Mouse (Mus musculus): Measurements from ENCODE around the gene Wdr70. TPM values are rescaled to one million over a fixed set of nuclear protein-coding genes. Genes with fewer than 3 reads are reported as not detected.

Gene Wdr70
- polyA plus RNA-seq, 1 experiment from 2014 or later: 69.6 TPM

DNA sequence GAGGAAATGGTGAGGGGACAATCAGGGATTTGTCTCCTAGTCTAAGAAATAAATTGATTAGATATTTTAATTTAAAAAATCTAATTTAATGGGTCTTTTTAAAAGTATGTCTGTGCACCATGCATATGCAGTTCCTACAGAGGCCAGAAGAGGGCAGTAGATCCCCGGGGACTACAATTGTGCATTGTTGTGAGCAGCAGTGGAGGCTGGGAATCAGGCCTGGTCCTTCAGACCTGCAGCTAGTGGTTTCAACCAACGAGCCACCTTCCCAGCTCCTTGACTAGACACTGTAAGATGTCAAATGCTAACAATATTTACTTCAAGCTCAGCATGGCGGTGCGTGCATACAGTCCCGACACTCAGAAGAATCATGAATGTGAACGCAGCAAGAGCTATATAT, 199.7 kb downstream of the Wdr70 start:
- DNase-seq (ENCODE audit: low spot score): no peak
- Histone ChIP-seq H3K4me2 (ENCODE audit: low read depth, low read length, severe bottlenecking) (no peak overlapping the region), H3K36me3 (ENCODE audit: control insufficient read depth, insufficient read depth, low read length) (no peaks in the 10 kb centered on the region), H3K9me3 (ENCODE audit: control insufficient read depth, low read length) (no peaks in the 10 kb centered on the region; the same call in 1 of the 2 replicates), H3K27me3 (ENCODE audit: control insufficient read depth, insufficient read depth, low read length) (no peaks in the 10 kb centered on the region), H3K9ac (ENCODE audit: low read length) (no peak overlapping the region), H3K4me1 (replicated peaks; ENCODE audit: control insufficient read depth, insufficient read depth, low read length) (no peaks in the 10 kb centered on the region), H3K27ac (ENCODE audit: low read depth, low read length) (no peak overlapping the region), H3K4me3 (ENCODE audit: low read depth, low read length) (no peak overlapping the region)
- WGBS: 93% methylated on average over 6 of the region's 6 CpGs
- no peak for ATAC-seq (replicated peaks; ENCODE audit: low FRiP score)

- H3K27me3 ChIP-seq (ENCODE audit: control insufficient read depth, insufficient read depth, low read length): no peaks in the 10 kb centered on the region
- H3K4me2 ChIP-seq (ENCODE audit: low read depth, low read length, severe bottlenecking): no peak overlapping the region
- H3K4me1 ChIP-seq (replicated peaks; ENCODE audit: control insufficient read depth, insufficient read depth, low read length): 0 out of 2 replicates have a peak, but pooled peaks cover 2% of the 10 kb centered on the region
- H3K9me3 ChIP-seq (ENCODE audit: control insufficient read depth, low read length): no peaks in the 10 kb centered on the region
- H3K36me3 ChIP-seq (ENCODE audit: control insufficient read depth, insufficient read depth, low read length): no peaks in the 10 kb centered on the region
- no peak overlapping the region for H3K27ac ChIP-seq (ENCODE audit: low read depth, low read length)
- H3K4me3 ChIP-seq (ENCODE audit: low read depth, low read length): no peak overlapping the region
- WGBS: 72% methylated on average over 9 of the region's 9 CpGs
- DNase-seq (ENCODE audit: low spot score) (no peak), ATAC-seq (replicated peaks; ENCODE audit: low FRiP score) (no peak)
- no peak overlapping the region for H3K9ac ChIP-seq (ENCODE audit: low read length)
These were observed 207.3 kb downstream of the Wdr70 start for GRCm38 (mm10) chr15:7891547-7892282.

DNA sequence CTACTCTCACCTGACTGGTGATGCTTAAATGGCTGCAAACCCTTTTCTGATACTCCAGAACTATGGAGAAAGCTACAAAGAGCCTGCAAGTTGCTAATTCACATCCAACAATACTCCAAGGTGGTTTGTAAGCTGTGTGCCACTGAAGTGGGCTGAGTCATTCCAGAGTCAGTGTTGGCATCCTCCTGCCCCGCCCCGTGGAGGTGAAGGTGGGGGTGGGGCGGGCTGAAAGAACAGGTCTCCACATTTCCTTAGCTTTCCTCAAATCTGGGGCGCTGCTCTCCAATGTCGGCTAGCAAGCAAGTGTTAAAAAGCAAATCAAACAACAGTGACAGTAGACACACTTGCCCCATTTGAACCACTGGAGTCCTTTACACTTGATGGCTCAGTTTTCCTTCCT, 208.7 kb downstream of the Wdr70 start:
- DNase-seq (ENCODE audit: low spot score) (no peak), ATAC-seq (replicated peaks; ENCODE audit: low FRiP score) (no peak)
- Histone ChIP-seq H3K27me3 (ENCODE audit: control insufficient read depth, insufficient read depth, low read length) (no peaks in the 10 kb centered on the region), H3K36me3 (ENCODE audit: control insufficient read depth, insufficient read depth, low read length) (no peaks in the 10 kb centered on the region), H3K9ac (ENCODE audit: low read length) (no peak overlapping the region), H3K4me1 (replicated peaks; ENCODE audit: control insufficient read depth, insufficient read depth, low read length) (0 out of 2 replicates have a peak, but pooled peaks cover 2% of the 10 kb centered on the region), H3K27ac (ENCODE audit: low read depth, low read length) (no peak overlapping the region), H3K9me3 (ENCODE audit: control insufficient read depth, low read length) (no peaks in the 10 kb centered on the region), H3K4me2 (ENCODE audit: low read depth, low read length, severe bottlenecking) (no peak overlapping the region), H3K4me3 (ENCODE audit: low read depth, low read length) (no peak overlapping the region)
- 80% methylated on average over 5 of the region's 5 CpGs for WGBS

GRCm38 (mm10) chr15:7889362-7889674, 209.7 kb downstream of the Wdr70 start:
- WGBS: 78% methylated on average over 5 of the region's 5 CpGs
- Histone ChIP-seq H3K4me2 (ENCODE audit: low read depth, low read length, severe bottlenecking) (no peak overlapping the region), H3K27ac (ENCODE audit: low read depth, low read length) (no peak overlapping the region), H3K4me3 (ENCODE audit: low read depth, low read length) (no peak overlapping the region), H3K9me3 (ENCODE audit: control insufficient read depth, low read length) (no peaks in the 10 kb centered on the region), H3K9ac (ENCODE audit: low read length) (no peak overlapping the region), H3K4me1 (replicated peaks; ENCODE audit: control insufficient read depth, insufficient read depth, low read length) (0 out of 2 replicates have a peak, but pooled peaks cover 2% of the 10 kb centered on the region), H3K27me3 (ENCODE audit: control insufficient read depth, insufficient read depth, low read length) (no peaks in the 10 kb centered on the region), H3K36me3 (ENCODE audit: control insufficient read depth, insufficient read depth, low read length) (no peaks in the 10 kb centered on the region)
- DNase-seq (ENCODE audit: low spot score): no peak
- no peak for ATAC-seq (replicated peaks; ENCODE audit: low FRiP score)

GRCm38 (mm10) chr15:7888617-7889361, 210.2 kb downstream of the Wdr70 start:
- WGBS: 42% methylated on average over 8 of the region's 8 CpGs
- DNase-seq (ENCODE audit: low spot score) (no peak), ATAC-seq (replicated peaks; ENCODE audit: low FRiP score) (no peak)

GRCm38 (mm10) chr15:7886591-7886990, 212.4 kb downstream of the Wdr70 start:
- Histone ChIP-seq H3K4me3 (ENCODE audit: low read depth, low read length) (no peak overlapping the region), H3K27ac (ENCODE audit: low read depth, low read length) (no peak overlapping the region), H3K9ac (ENCODE audit: low read length) (no peak overlapping the region), H3K27me3 (ENCODE audit: control insufficient read depth, insufficient read depth, low read length) (no peaks in the 10 kb centered on the region), H3K9me3 (ENCODE audit: control insufficient read depth, low read length) (no peaks in the 10 kb centered on the region), H3K4me1 (replicated peaks; ENCODE audit: control insufficient read depth, insufficient read depth, low read length) (0 out of 2 replicates have a peak, but pooled peaks cover 2% of the 10 kb centered on the region), H3K4me2 (ENCODE audit: low read depth, low read length, severe bottlenecking) (no peak overlapping the region), H3K36me3 (ENCODE audit: control insufficient read depth, insufficient read depth, low read length) (no peaks in the 10 kb centered on the region)
- WGBS: 94% methylated on average over 8 of the region's 8 CpGs
- ATAC-seq (replicated peaks; ENCODE audit: low FRiP score) (no peak), DNase-seq (ENCODE audit: low spot score) (no peak)

More at GRCm38 (mm10) chr15:7888617-7889361, 210.2 kb downstream of the Wdr70 start:
- H3K9me3 ChIP-seq (ENCODE audit: control insufficient read depth, low read length): no peaks in the 10 kb centered on the region
- H3K4me3 ChIP-seq (ENCODE audit: low read depth, low read length): no peak overlapping the region
- H3K36me3 ChIP-seq (ENCODE audit: control insufficient read depth, insufficient read depth, low read length): no peaks in the 10 kb centered on the region
- H3K4me2 ChIP-seq (ENCODE audit: low read depth, low read length, severe bottlenecking): no peak overlapping the region
- H3K27me3 ChIP-seq (ENCODE audit: control insufficient read depth, insufficient read depth, low read length): no peaks in the 10 kb centered on the region
- 0 out of 2 replicates have a peak, but pooled peaks cover 2% of the 10 kb centered on the region for H3K4me1 ChIP-seq (replicated peaks; ENCODE audit: control insufficient read depth, insufficient read depth, low read length)
- no peak overlapping the region for H3K9ac ChIP-seq (ENCODE audit: low read length)
- H3K27ac ChIP-seq (ENCODE audit: low read depth, low read length): no peak overlapping the region

GRCm38 (mm10) chr15:7885106-7885505, 213.9 kb downstream of the Wdr70 start:
- Histone ChIP-seq H3K27me3 (ENCODE audit: control insufficient read depth, insufficient read depth, low read length) (no peaks in the 10 kb centered on the region), H3K4me3 (ENCODE audit: low read depth, low read length) (no peak overlapping the region), H3K9me3 (ENCODE audit: control insufficient read depth, low read length) (no peaks in the 10 kb centered on the region), H3K9ac (ENCODE audit: low read length) (no peak overlapping the region), H3K36me3 (ENCODE audit: control insufficient read depth, insufficient read depth, low read length) (no peaks in the 10 kb centered on the region), H3K4me1 (replicated peaks; ENCODE audit: control insufficient read depth, insufficient read depth, low read length) (0 out of 2 replicates have a peak, but pooled peaks cover 2% of the 10 kb centered on the region), H3K4me2 (ENCODE audit: low read depth, low read length, severe bottlenecking) (no peak overlapping the region), H3K27ac (ENCODE audit: low read depth, low read length) (no peak overlapping the region)
- ATAC-seq (replicated peaks; ENCODE audit: low FRiP score) (no peak), DNase-seq (ENCODE audit: low spot score) (no peak)
- WGBS: 57% methylated on average over 10 of the region's 10 CpGs

GRCm38 (mm10) chr15:7884181-7884580, 214.8 kb downstream of the Wdr70 start:
- Histone ChIP-seq H3K27me3 (ENCODE audit: control insufficient read depth, insufficient read depth, low read length) (no peaks in the 10 kb centered on the region), H3K27ac (ENCODE audit: low read depth, low read length) (no peak overlapping the region), H3K4me1 (replicated peaks; ENCODE audit: control insufficient read depth, insufficient read depth, low read length) (0 out of 2 replicates have a peak, but pooled peaks cover 2% of the 10 kb centered on the region), H3K9ac (ENCODE audit: low read length) (no peak overlapping the region), H3K36me3 (ENCODE audit: control insufficient read depth, insufficient read depth, low read length) (no peaks in the 10 kb centered on the region), H3K4me3 (ENCODE audit: low read depth, low read length) (no peak overlapping the region), H3K9me3 (ENCODE audit: control insufficient read depth, low read length) (no peaks in the 10 kb centered on the region), H3K4me2 (ENCODE audit: low read depth, low read length, severe bottlenecking) (no peak overlapping the region)
- DNase-seq (ENCODE audit: low spot score) (no peak), ATAC-seq (replicated peaks; ENCODE audit: low FRiP score) (no peak)
- 94% methylated on average over 11 of the region's 11 CpGs for WGBS

Measured in forebrain, embryonic 11.5 days (tissue).